Mouse (Mus musculus) heart, postnatal 36 days (tissue): ENCODE measurements around the gene Tefm. TPM values are rescaled to one million over a fixed set of nuclear protein-coding genes. Genes with fewer than 3 reads are reported as not detected.
"Not testable (repeated sequence)": the region's sequence is repeated elsewhere in the genome, so short reads cannot be mapped to it uniquely, and the experiment has no call there.

Experiments used
- DNase-seq, 2 experiments: peaks; one replicate each; pipeline ENCODE4 v3.0.0; 2021 to 2022
- intact Hi-C: fragments of 180-260 bp; cut with DNase I; formaldehyde crosslinking; loops from one replicate; pipeline ENCODE4 v1.15.1; 2025
- total RNA-seq, 2 experiments: library from RNA; stranded (reverse); gene quantifications; 2 replicates each; pipeline ENCODE4 v1.2.3; 2021

The Tefm gene
- total RNA-seq, 2 experiments from 2014 or later, result 26.4 to 27.8 TPM

DNA sequence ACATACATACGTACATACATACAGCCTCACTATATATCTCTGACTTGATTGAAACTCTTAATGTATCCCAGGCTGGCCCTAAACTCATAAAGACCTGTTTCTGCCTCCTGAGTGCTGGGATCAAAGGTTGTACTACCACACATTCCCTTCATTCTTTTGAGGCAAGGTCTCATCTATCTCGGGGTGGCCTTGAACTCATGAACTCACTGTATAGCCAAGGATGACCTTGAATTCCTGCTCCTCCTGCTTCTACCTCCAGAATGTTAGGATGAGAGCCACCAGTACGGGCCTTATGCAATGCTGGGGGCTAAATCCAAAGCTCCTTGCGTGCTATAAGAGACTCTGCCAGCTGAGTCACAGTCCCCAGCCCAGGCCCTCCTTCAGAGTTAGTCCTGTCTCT, 19.1 kb upstream of the Tefm start:
- no peak for DNase-seq
- intact Hi-C loops, result no loop called here

DNA sequence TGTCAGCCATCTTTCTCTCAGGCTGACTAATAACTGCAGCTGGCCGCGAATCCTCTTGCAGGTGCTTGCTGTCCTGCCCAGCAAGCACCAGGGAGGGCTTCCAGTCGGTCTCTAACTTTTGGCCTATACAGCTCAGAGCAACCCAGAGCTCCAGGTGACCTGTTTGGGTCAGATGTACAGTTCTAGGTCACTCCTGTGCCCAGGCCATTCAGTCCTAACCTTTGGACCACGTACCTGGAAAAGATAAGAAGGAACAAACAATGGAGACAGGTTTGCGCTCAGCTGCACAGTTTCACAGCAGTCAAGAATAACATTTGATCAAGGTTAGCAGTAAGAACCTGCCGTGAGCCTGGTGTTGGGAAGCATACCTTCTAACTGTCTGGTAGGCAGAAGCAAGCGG, 17.0 kb upstream of the Tefm start:
- DNase-seq, result no peak
- intact Hi-C loops, result no loop called here

DNA sequence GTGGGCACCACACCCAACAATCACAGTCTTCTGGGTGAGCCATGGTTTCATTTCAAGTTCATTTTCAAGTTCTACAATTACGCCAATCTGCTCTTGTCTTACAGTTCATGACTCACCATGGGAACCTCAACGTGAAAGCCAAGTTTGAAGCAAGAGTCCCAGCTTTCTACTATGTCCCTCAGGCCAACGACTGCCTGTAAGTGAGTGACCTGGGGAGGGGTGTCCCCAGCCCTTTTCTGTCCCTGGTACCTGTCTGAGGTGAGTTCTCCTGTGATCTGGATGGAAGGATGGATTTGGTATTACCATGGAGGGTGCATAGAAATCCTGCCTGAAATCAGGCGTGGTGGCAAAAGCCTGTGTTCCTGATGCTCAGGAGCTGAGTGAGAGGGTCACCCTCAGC, 14.9 kb upstream of the Tefm start:
- no peak for DNase-seq
- intact Hi-C loops, result no loop called here

DNA sequence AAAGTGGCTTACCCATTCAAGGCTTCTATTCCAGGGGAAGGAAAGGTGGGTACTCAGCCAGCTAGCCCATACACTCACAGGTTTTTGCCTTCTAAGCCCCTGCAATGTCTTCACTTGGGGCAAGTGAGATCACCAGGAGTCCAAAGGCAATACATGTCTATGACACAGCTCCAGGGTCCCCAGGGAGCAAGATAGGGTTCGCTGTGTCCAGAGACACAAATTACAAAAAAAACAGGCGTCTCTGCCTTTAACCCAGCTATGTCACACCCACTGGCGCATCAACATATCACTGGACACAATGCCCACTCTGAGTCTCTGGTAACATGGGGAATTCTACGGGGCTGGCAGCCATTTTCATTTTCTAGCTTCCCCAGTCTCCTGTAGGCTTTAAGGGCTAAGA, 14.0 kb upstream of the Tefm start:
- DNase-seq, result no peak
- intact Hi-C loops, result loop anchor here (2.0 kb wide), 1 partner anchor 27 kb away; the partner anchor contains the start of gene Rnf135

DNA sequence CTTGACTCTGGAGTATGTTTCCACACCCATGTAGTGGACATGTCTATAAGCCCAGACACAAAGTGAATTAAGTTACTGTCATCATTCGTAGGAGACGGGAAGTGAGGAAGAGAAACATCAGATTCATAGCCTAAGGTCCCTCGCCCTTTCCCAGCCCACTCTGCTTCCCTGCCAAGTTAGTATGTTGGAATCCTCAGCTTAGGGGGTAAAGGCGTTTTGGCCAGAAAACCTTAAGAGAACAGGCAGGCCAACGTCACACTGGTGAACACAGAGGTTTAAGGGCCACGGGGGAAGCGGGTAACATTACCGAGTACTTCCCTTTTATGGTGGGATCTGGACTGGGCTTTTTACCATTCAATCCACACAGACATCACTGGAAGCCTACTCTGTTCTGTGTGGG, 13.6 kb upstream of the Tefm start:
- no peak for DNase-seq
- intact Hi-C loops, result loop anchor here (2.0 kb wide), 1 partner anchor 27 kb away; the partner anchor contains the start of gene Rnf135

DNA sequence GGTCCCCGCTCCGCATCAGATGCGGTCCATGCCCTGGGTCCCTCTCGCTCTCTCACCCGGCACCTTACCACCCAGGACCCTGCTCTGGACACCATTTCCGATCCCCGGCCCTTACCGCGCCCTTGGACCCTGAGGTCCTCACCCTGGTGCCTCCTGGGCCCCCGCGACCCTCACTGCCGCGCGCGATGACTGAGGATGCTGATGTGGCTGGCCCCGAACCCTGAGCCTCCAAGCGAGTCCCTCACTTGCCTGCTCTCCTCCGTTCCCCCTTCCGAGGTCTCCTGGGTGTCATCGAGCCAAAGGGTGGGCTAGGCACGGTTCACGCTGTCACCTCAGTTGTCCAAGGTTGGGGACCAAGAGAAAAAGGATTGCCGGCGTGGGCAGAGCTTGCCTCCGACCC, 12.5 kb upstream of the Tefm start:
- no peak for DNase-seq
- intact Hi-C loops, result loop anchor here (2.0 kb wide), 1 partner anchor 28 kb away; the partner anchor contains the start of gene Rnf135

DNA sequence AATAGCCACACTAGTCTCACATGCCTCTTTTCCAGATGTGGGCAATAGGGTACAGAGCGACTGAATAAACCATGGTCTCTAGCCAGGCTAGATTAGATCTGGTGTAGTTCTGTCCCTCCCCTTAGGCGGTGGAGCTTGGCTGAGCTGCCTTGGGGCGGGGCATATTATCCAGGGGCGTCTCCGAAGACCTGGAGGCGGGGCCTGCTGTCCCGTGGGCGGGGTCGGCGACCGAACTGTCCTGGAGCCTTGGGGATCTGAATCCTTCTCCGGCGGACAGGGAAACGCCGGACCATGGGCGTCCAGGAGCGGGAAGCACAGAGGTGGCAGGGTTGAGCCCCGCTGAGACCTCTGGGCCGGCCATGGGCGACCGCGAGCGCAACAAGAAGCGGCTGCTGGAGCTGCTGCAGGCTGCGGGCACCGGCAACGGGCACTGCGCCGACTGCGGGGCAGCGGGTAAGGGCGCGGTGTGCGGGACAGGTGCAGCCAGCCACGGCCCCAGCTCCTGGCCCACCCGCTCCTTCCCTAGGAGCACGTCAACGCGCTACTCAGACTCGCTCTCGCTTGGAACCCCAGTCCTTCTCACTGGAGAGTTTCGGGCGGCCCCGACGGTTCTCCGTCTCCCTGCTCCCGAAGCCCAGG, 12.0 kb upstream of the Tefm start, which contains the start of gene Adap2:
Adap2 (plus strand) TSS at position 249 of the 639 bp plus-strand sequence.
- DNase-seq, result peak; percentile 94 to 96
- intact Hi-C loops, result loop anchor here (2.0 kb wide), 1 partner anchor 29 kb away; the partner anchor contains the start of gene Rnf135

DNA sequence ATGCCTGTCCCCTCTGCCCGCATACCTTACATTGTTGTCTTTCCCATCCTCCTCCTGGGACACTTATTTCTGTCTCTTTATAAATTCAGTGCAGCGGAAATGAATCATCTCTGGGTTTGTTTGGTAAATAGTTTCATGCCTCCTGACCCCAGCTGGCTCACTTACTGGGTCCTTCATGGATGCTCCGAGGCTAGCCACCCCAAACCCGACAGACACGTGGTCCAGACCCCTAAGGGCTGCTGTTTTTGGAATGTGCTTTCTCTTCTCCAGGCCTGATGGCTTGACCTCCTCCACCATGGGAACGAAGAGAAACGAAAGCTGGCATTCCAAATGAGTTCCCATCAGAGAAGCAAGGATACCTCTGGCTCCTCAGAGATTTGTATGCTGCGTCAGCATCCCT, 10.4 kb upstream of the Tefm start:
- intact Hi-C loops, result no loop called here
- no peak for DNase-seq

DNA sequence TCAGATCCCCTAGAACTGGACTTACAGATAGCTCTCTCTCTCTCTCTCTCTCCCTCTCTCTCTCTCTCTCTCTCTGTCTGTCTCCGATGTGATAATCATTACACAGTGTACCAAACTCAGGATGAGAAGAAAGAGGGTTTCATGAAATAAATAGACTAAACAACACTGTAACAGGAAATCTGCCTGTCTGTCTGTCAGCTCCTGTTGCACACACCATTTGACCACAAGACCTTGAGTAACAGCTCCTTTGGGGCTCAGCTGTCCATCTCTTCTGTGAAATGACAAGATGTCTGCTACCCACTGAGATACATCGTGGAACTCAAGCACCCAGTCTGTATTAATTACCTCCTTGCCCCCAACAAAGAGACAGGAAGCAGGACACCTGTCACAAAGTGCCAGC, 9.6 kb upstream of the Tefm start:
- no peak for DNase-seq
- intact Hi-C loops, result no loop called here

DNA sequence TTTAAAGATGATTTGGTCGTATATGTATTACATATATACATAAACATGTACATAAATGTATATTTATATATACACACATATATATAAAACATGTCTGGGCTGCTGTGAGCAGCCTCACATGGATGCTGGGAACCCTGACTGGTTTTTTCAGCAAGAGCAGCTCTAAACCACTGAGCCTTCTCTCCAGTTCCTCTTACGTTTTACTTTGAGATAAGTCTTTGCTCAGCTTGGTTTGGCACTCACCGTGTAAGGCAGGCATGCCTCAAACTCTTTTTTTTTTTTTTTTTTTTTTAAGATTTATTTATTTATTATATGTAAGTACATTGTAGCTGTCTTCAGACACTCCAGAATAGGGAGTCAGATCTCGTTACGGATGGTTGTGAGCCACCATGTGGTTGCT, 8.6 kb upstream of the Tefm start:
- intact Hi-C loops, result no loop called here
- DNase-seq, result no peak

DNA sequence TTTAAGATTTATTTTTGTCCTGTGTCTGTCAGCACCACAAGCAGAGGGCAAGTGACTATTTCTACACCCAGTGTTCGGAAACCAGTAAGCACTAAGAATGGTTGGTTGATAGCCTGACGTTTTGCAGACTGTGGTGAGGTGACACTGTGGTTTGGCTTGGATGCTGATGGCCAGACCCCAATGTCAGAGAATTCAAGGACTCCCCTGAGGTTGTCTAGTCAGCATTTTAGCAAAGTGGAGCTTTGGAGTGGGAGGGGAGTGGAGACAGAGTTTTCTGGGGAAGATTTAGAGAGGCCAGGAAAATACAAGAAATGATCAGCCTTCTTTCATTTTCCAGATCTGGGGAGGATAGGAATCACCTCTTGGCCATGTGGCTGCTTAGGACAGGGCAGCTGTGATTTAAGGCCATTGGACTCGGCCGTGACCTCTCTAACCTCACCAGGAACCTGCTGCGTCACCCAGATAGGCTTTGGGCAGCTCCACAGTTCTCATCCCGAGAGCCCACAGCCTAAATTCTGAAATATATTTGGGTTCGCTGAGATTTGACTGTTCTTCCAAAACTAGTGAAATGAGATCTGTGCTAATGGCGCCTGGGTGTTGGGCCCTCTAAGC, 7.5 kb upstream of the Tefm start:
- intact Hi-C loops, result no loop called here
- no peak for DNase-seq

DNA sequence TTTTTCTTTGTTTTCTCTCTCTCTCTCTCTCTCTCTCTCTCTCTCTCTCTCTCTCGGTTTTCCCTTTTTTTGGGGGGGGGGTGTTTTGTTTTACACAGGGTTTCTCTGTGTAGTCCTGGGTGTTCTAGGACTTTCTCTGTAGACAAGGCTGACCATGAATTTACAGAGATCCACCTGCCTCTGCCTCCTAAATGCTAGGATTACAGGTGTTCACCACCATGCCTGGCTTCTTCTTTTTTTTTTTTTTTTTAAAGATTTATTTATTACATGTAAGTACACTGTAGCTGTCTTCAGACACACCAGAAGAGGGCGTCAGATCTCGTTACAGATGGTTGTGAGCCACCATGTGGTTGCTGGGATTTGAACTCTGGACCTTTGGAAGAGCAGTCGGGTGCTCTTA, 7.0 kb upstream of the Tefm start:
- DNase-seq, intact Hi-C loops: not testable (repeated sequence)

DNA sequence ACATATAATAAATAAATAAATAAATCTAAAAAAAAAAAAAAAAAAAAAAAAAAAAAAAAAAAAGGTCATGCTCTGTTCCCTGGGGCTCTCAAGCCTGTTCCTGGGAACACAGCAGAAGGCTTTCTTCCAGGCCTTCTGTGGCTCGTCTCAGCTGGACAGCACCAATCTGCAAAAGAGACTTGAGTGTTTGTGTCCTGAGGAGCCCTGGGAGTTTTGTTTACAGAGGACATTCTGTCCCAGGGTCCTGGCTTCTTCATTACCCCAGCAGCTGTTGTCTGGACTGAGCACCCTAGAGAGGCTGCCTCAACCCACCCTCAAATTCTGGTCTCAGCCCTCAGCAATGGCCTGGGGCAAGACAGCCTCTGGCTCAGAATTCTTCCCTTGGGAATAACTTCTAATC, 6.3 kb upstream of the Tefm start:
- intact Hi-C loops, result no loop called here
- peak; percentile 36 to 55 for DNase-seq

DNA sequence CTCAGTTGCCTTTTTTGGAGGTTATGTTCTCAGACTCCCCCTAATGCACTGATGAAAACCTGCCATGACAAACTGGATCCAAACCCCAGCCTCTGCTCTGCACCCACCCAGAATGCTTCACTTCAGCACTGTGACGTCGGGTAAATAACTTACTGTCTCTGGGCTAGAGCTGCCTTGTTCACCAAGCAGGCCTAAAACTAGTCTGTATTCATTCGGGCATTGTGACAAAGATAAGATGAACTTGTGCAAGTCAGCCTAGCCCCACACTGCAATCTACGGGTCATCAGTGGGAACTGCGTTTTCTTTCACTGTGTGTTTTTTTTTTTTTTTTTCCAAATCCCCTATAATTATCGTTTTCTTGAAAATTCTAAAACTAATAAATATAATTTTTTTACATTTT, 5.8 kb upstream of the Tefm start:
- no peak for DNase-seq

DNA sequence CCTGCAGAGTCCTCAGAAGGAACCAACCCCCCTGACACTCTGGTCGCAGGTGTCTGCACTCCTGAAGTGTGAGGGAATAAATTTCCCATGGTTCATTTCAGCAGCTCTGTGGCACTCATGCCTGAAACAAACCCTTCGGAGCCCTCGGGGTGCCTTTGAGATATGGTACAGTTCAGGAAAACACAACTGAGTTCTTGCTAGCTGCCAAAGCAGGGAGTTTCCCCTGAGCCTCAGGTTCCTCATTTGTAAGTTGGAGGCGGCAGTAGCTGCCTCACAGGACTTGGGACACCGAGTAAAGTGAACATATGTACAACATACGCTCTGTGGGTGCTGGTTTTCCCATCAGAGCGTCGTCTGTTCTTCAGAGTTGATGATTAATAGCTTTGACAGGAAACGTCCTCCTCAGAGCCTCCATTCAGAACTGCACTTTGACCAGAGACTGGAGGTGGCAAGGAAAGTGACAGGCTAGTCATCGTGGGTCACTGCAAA, 3.9 kb upstream of the Tefm start:
- DNase-seq, result no peak
- intact Hi-C loops, result no loop called here

More for the DNA sequence above, 5.8 kb upstream of the Tefm start:
- intact Hi-C loops, result no loop called here

DNA sequence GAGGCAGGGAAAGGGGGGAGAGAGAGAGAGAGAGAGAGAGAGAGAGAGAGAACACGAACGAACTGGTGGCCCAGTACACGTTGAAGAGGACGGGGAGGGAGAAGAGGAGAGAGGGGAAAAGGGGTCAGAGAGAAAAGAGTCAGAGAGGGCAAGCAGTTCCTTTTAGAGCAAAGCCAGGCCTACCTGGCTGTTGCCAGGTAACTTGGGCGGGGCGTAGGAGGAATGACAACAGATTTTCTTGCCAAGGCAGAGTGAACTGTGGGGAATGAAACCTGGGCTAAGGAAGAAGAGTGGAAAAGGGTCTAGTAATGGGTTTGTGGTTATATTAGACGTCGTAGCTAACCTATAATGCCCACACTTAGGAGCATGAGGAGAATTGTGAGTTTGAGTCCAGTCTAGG, 897 bp upstream of the Tefm start:
- intact Hi-C loops, result loop anchor here (5.0 kb wide), 1 partner anchor 39 kb away; the partner anchor contains the start of gene Rnf135

DNA sequence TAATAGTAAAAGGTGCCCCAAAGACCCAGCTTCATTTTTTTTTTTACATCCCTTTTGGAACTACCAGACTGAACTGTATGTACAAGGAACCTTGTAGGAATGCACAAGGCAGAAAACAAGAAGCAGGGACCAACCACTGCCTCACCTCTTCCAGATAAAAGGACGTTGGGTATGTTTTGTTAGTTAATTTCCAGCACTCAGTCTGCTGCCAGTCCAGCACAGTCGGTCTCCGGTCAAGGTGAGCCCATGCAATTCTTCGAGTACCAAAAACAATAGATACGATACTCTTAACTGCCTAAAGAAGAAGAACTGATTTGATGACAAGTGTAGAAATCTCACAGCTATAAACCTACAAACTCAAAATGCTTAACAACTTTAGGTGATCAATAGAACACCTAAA, 4.2 kb downstream of the Tefm start:
- DNase-seq, result no peak
- intact Hi-C loops, result loop anchor here (10.0 kb wide), 1 partner anchor 93 kb away; no protein-coding TSS in a partner anchor

More for the DNA sequence above, 897 bp upstream of the Tefm start:
- DNase-seq, result no peak

DNA sequence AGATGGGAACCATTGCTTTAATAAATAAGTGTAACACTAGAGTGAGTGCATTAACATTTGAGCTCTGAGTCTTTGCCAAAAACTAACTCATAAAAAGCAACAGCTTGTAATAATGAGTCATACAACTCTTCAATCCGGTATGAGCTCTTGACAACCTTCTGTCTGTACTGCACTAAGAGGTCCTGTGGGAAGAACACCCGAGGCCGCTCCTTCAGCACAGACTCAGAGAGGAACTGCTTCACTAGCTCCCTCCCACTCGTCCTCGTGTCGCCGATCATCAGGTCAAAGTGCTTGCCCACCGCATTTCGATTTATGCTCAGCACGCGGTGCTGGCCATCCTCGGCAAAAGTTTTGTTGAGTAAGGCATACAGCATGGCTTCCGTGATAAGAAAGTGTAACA, 5.2 kb downstream of the Tefm start:
- intact Hi-C loops, result loop anchor here (10.0 kb wide), 1 partner anchor 92 kb away; no protein-coding TSS in a partner anchor
- DNase-seq, result no peak

DNA sequence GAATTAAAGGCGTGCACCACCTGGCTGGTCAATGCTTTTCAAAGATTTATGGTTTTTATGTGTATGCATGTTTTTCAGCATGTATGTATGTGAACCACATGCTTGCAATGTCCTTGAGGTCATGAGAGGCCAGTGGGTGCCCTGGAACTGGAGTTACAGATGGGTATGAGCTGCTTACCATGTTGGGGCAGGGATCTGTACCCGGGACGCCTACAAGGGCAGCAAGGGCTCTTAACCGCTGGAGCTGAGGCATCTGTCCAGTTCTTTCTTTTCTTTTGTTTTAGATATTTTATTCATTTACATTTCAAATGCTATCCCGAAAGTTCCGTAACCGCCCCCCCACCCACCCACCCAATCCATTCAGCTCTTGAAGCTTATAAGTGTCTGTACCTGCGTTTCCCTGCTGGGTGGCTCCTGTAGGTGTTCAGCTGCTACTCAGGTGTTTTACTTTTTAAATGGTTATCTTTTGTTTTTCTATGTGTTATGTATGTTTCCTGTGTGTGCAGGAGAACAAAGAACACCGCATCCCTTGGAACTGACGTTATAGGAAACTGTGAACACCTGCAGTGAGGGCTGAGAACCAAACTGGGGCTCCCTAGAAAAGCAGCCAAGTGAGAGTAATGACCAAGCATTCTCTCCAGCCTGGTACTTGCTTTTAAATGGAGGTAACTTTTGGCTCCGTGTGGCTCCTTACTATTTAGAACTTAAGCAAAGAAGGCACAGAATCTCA, 5.9 kb downstream of the Tefm start:
- no peak for DNase-seq
- intact Hi-C loops, result loop anchor here (10.0 kb wide), 1 partner anchor 91 kb away; no protein-coding TSS in a partner anchor

DNA sequence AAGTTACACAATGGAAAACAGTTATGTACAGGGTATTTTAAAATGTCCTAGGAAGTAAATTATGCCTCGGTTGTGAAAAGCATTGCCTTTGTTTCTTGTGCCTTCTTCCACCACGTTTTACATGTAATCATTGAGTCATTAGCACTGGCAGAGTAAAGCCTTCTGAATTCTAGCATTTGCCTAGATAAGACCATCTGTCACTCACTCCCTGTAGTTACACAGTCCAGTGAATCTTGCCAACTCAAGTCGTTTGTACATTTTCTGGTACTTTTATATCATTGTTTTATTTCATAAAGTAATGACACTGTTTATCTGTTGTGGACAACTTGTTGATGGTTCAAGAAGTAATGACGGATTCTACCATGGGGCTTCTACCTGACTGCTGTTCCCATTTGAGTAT, 7.2 kb downstream of the Tefm start:
- no peak for DNase-seq
- intact Hi-C loops, result loop anchor here (10.0 kb wide), 1 partner anchor 90 kb away; no protein-coding TSS in a partner anchor

DNA sequence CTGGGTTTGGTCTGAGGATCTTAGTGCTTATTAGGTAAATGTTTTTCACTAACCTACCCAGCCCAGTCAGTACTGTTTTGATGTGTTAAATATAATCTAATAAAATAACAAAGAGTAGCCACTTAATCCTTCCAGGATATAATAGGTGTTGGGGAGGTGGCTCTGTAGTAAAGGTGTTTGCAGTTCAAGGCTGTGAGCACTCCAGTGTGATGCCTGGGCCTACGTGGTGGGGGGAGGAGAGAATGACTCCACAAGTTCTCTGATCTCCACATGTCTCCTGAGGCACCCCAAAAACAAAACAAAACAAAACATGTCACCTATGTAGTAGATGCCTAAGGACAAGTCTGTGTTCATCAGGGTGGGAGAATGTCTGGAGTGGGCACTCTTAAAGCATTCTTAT, 9.9 kb downstream of the Tefm start:
- intact Hi-C loops, result loop anchor here (10.0 kb wide), 1 partner anchor 87 kb away; no protein-coding TSS in a partner anchor
- DNase-seq, result no peak
